Mouse (Mus musculus): ENCODE data around the gene Mad1l1. TPM values are rescaled to one million over a fixed set of nuclear protein-coding genes. Genes with fewer than 3 reads are reported as not detected.

Mad1l1 gene
- total RNA-seq, 2 experiments from 2014 or later: 20.4 to 24.9 TPM

- peak; percentile 70 to 87 for DNase-seq (ENCODE audit: low spot score in 2 of 2)
These were observed 10.5 kb upstream of the Mad1l1 start, which contains the start of gene Mrm2 for GRCm38 (mm10) chr5:140331615-140332512. Mrm2 (minus strand) TSS chr5:140331898.

DNA sequence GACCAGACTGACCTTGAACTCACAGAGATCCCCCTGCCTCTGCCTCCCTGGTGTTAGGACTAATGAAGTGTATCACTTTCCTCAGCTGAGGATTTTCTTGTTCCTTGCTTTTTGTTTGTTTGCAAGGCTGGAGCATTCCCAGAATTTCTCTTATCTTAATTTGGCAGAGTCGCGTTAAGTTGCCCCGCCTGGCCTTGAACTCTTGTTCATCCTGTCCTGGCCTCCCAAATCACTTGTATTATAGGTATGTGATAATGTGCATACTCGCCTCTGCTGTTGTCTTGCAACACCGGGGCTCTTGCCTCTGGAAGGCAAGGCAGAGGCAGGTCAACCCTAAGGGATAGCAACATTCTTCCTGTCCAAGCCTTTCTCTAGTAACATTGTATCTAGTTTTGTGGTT lies 2.7 kb upstream of the Mad1l1 start:
- DNase-seq (ENCODE audit: low spot score in 2 of 2): no peak

- no peak for DNase-seq (ENCODE audit: low spot score in 2 of 2)
These were observed 614 bp upstream of the Mad1l1 start for GRCm38 (mm10) chr5:140321756-140322575.

GRCm38 (mm10) chr5:140316716-140317115 lies 4.6 kb downstream of the Mad1l1 start:
- DNase-seq (ENCODE audit: low spot score in 2 of 2): no peak

- DNase-seq (ENCODE audit: low spot score in 2 of 2): no peak
These were observed 13.8 kb downstream of the Mad1l1 start for GRCm38 (mm10) chr5:140307602-140308001.

GRCm38 (mm10) chr5:140306016-140306415 lies 15.3 kb downstream of the Mad1l1 start:
- DNase-seq (ENCODE audit: low spot score in 2 of 2): no peak

GRCm38 (mm10) chr5:140298291-140298690 lies 23.1 kb downstream of the Mad1l1 start:
- no peak for DNase-seq (ENCODE audit: low spot score in 2 of 2)

GRCm38 (mm10) chr5:140292152-140292551 lies 29.2 kb downstream of the Mad1l1 start:
- peak in 1 of 2 experiments; percentile 46 for DNase-seq (ENCODE audit: low spot score in 2 of 2)

DNA sequence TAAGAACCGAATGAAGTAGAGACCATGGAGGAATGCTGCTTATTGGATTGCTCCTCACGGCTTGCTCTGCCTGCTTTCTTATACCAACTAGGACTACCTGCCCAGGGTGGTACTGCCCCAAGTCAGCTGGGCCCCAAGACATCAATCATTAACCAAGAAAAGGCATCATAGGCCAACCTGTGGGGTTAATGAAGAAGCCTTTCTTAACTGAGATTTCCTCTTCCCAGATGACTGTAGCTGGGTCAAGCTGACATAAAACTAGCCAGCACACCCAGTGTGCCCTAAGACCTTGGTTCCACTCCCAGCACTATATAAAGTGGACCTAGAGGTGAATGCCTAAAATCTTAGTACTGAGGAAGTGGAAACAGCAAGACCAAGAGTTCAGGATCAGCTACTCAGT lies 32.2 kb downstream of the Mad1l1 start:
- DNase-seq (ENCODE audit: low spot score in 2 of 2): no peak

DNA sequence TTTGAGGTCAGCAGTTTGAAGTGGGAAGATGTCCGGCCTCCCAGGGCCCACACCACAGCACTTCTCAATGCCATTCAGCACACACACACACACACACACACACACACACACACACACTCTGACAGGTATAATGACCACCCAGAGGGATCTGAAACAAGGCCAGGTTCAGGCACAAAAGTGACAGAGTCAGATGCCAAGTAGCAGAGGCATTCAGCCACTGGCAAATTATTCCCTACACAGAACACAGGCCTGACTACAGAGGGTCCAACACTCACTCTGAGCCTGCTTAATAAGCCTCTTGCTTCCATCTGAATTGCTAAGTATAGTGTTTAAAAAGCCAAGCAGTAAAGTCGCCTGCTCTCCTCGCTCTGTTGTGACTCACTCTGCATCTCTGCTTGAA lies 33.1 kb downstream of the Mad1l1 start:
- no peak for DNase-seq (ENCODE audit: low spot score in 2 of 2)

- no peak for DNase-seq (ENCODE audit: low spot score in 2 of 2)
These were observed 36.6 kb downstream of the Mad1l1 start for GRCm38 (mm10) chr5:140284761-140285160.

GRCm38 (mm10) chr5:140284011-140284410 lies 37.3 kb downstream of the Mad1l1 start:
- DNase-seq (ENCODE audit: low spot score in 2 of 2): no peak

- no peak for DNase-seq (ENCODE audit: low spot score in 2 of 2)
These were observed 38.5 kb downstream of the Mad1l1 start for GRCm38 (mm10) chr5:140282900-140283299.

GRCm38 (mm10) chr5:140282376-140282775 lies 39.0 kb downstream of the Mad1l1 start:
- peak in 1 of 2 experiments; percentile 21 for DNase-seq (ENCODE audit: low spot score in 2 of 2)

- no peak for DNase-seq (ENCODE audit: low spot score in 2 of 2)
These were observed 41.1 kb downstream of the Mad1l1 start for GRCm38 (mm10) chr5:140280205-140280604.

DNA sequence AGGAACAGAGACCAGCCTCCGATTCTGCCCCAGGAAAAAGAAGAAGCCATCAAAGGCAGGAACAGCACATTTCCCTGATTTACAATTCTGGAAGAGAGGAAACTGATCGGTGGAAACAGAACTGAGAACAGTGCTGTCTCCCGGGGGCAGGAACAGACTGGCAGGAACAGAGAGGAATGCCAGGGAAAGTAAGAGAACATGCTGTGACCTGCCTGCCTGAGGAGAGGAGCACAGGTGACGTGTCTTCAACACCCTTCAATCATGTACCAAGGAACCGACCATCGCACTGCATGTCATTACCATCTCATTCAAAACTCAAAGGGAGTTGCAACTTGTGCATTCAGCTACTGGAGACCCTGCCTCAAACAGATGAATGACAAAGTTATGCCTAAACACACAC lies 44.6 kb downstream of the Mad1l1 start:
- no peak for DNase-seq (ENCODE audit: low spot score in 2 of 2)

DNA sequence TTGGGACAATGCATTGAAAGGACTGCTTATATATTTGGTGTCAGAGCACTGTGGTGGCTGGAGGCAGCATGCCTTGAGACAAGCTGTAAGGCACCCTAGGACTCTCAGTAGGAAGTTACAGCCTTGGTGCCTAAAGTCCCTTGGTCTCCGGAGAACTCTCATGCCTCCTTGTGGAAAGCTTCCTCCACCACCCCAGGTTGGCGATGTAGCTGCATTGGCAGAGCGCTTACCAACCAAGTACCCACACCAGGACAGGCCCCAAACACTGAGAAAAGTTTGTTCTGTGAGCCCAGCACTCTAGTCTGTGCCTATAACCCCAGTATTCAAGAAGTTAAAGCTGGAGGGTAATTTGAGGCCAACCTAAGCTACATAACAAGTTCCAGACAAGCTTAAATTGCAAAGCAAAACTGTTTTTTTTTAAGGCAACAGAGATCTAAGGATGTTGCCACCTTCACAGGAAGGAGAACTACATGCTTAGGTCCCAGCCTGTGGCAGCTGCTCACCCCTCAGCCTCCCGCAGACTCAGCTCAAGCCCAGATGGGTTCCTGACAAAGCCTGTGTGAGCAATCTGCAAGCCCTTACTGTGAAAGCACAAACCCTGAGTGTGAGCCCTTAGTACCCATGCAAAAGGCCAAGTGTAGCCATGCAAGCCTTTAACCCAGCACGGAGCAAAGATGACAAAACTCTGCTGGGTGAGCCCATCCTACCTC lies 50.2 kb downstream of the Mad1l1 start:
- no peak for DNase-seq (ENCODE audit: low spot score in 2 of 2)

- no peak for DNase-seq (ENCODE audit: low spot score in 2 of 2)
These were observed 53.0 kb downstream of the Mad1l1 start for GRCm38 (mm10) chr5:140268396-140268795.

GRCm38 (mm10) chr5:140267061-140267460 lies 54.3 kb downstream of the Mad1l1 start:
- no peak for DNase-seq (ENCODE audit: low spot score in 2 of 2)

GRCm38 (mm10) chr5:140264825-140265575 lies 56.4 kb downstream of the Mad1l1 start:
- no peak for DNase-seq (ENCODE audit: low spot score in 2 of 2)
